Mouse (Mus musculus): ENCODE data around the gene Cpsf6. TPM values are rescaled to one million over a fixed set of nuclear protein-coding genes. Genes with fewer than 3 reads are reported as not detected.

Cpsf6 gene
- polyA plus RNA-seq, 1 experiment from 2014 or later, result 111 TPM

- peak overlapping the region; percentile 97 for H3K4me3 ChIP-seq (ENCODE audit: low read length)
- no peak for ATAC-seq
- WGBS, result 15% methylated on average over 16 of the region's 16 CpGs
- H3K9ac ChIP-seq (ENCODE audit: low read depth, low read length), result peak overlapping the region; percentile 58
- H3K4me1 ChIP-seq (ENCODE audit: control insufficient read depth, insufficient read depth, low read depth, low read length), result peaks cover 9% of the 10 kb centered on the region
- H3K4me2 ChIP-seq (ENCODE audit: low read length), result peak overlapping the region; percentile 67
- H3K36me3 ChIP-seq (ENCODE audit: control insufficient read depth, insufficient read depth, low read length), result no peaks in the 10 kb centered on the region
- H3K27ac ChIP-seq (ENCODE audit: low read depth, low read length), result peak overlapping the region; percentile 97
- H3K9me3 ChIP-seq (ENCODE audit: control insufficient read depth, low read length), result no peaks in the 10 kb centered on the region
- H3K27me3 ChIP-seq (replicated peaks; ENCODE audit: control insufficient read depth, insufficient read depth, low read length), result no peaks in the 10 kb centered on the region
Observed at GRCm38 (mm10) chr10:117377431-117378290, 2.2 kb downstream of the Cpsf6 start.

DNA sequence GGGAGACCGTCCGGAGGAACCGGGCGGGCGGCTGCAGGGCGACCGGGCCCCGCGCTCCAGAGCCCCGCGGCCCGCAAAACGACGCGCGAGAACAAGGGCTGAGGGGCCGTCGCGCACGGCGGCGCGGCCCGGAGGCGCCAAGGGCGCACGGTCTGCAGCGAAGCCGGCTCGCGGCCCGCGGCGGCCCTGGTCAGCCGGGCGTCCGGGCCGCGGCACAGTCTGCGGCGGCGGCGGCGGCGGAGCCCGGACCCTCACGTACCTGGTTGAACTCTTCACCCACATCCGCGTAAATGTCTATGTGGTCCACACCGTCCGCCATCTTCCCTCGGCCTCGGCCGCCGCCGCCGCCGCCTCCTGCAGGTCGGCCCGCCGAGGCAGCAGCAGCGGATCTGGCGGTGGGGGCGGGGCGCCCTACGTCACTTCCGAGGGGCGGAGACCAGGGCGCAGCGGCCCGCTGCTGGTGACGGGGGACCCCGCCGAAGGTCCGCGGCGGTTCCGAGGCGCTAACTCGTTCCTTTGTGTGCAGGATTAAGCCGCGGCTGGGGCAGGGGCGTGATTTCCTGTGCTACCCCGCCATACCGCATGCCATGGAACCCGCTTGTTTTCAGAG is 3.1 kb downstream of the Cpsf6 start:
- under 1% methylated on average over 70 of the region's 86 CpGs for WGBS
- peak; percentile 97 for ATAC-seq
- peak overlapping the region; percentile 83 for H3K4me2 ChIP-seq (ENCODE audit: low read length)

GRCm38 (mm10) chr10:117375841-117376579 is 3.8 kb downstream of the Cpsf6 start:
- peak overlapping the region; percentile 97 for H3K4me3 ChIP-seq (ENCODE audit: low read length)
- peak overlapping the region; percentile 99 for H3K9ac ChIP-seq (ENCODE audit: low read depth, low read length)
- WGBS, result under 1% methylated on average over 51 of the region's 74 CpGs
- peak; percentile 46 for ATAC-seq
- peak overlapping the region; percentile 83 for H3K4me2 ChIP-seq (ENCODE audit: low read length)
- H3K27me3 ChIP-seq (replicated peaks; ENCODE audit: control insufficient read depth, insufficient read depth, low read length), result no peaks in the 10 kb centered on the region
- peaks cover 9% of the 10 kb centered on the region for H3K4me1 ChIP-seq (ENCODE audit: control insufficient read depth, insufficient read depth, low read depth, low read length)
- peak overlapping the region; percentile 97 for H3K27ac ChIP-seq (ENCODE audit: low read depth, low read length)
- H3K36me3 ChIP-seq (ENCODE audit: control insufficient read depth, insufficient read depth, low read length), result no peaks in the 10 kb centered on the region
- no peaks in the 10 kb centered on the region for H3K9me3 ChIP-seq (ENCODE audit: control insufficient read depth, low read length)

More for the DNA sequence above, 3.1 kb downstream of the Cpsf6 start:
- H3K4me1 ChIP-seq (ENCODE audit: control insufficient read depth, insufficient read depth, low read depth, low read length), result peaks cover 9% of the 10 kb centered on the region
- no peaks in the 10 kb centered on the region for H3K9me3 ChIP-seq (ENCODE audit: control insufficient read depth, low read length)
- H3K9ac ChIP-seq (ENCODE audit: low read depth, low read length), result peak overlapping the region; percentile 99
- H3K27me3 ChIP-seq (replicated peaks; ENCODE audit: control insufficient read depth, insufficient read depth, low read length), result no peaks in the 10 kb centered on the region
- peak overlapping the region; percentile 97 for H3K27ac ChIP-seq (ENCODE audit: low read depth, low read length)
- H3K36me3 ChIP-seq (ENCODE audit: control insufficient read depth, insufficient read depth, low read length), result no peaks in the 10 kb centered on the region
- H3K4me3 ChIP-seq (ENCODE audit: low read length), result peak overlapping the region; percentile 97

GRCm38 (mm10) chr10:117375163-117375562 is 4.7 kb downstream of the Cpsf6 start:
- H3K4me3 ChIP-seq (ENCODE audit: low read length), result peak overlapping the region; percentile 97
- no peak overlapping the region; the same call in 1 of the 2 replicates for H3K27ac ChIP-seq (ENCODE audit: low read depth, low read length)
- no peaks in the 10 kb centered on the region for H3K9me3 ChIP-seq (ENCODE audit: control insufficient read depth, low read length)
- H3K36me3 ChIP-seq (ENCODE audit: control insufficient read depth, insufficient read depth, low read length), result no peaks in the 10 kb centered on the region
- peak overlapping the region; percentile 83 for H3K4me2 ChIP-seq (ENCODE audit: low read length)
- H3K9ac ChIP-seq (ENCODE audit: low read depth, low read length), result no peak overlapping the region; the same call in 1 of the 2 replicates
- WGBS, result 20% methylated on average over 10 of the region's 10 CpGs
- H3K27me3 ChIP-seq (replicated peaks; ENCODE audit: control insufficient read depth, insufficient read depth, low read length), result no peaks in the 10 kb centered on the region
- H3K4me1 ChIP-seq (ENCODE audit: control insufficient read depth, insufficient read depth, low read depth, low read length), result peaks cover 9% of the 10 kb centered on the region
- ATAC-seq, result no peak

- H3K27ac ChIP-seq (ENCODE audit: low read depth, low read length), result no peak overlapping the region
- H3K4me2 ChIP-seq (ENCODE audit: low read length), result no peak overlapping the region
- no peaks in the 10 kb centered on the region for H3K27me3 ChIP-seq (replicated peaks; ENCODE audit: control insufficient read depth, insufficient read depth, low read length)
- H3K4me3 ChIP-seq (ENCODE audit: low read length), result no peak overlapping the region
- H3K36me3 ChIP-seq (ENCODE audit: control insufficient read depth, insufficient read depth, low read length), result peaks cover 31% of the 10 kb centered on the region
- no peak overlapping the region for H3K9ac ChIP-seq (ENCODE audit: low read depth, low read length)
- WGBS, result 34% methylated on average over 3 of the region's 3 CpGs
- no peak for ATAC-seq
- no peaks in the 10 kb centered on the region for H3K9me3 ChIP-seq (ENCODE audit: control insufficient read depth, low read length)
- H3K4me1 ChIP-seq (ENCODE audit: control insufficient read depth, insufficient read depth, low read depth, low read length), result no peaks in the 10 kb centered on the region
Observed at GRCm38 (mm10) chr10:117363106-117363505, 16.7 kb downstream of the Cpsf6 start.

DNA sequence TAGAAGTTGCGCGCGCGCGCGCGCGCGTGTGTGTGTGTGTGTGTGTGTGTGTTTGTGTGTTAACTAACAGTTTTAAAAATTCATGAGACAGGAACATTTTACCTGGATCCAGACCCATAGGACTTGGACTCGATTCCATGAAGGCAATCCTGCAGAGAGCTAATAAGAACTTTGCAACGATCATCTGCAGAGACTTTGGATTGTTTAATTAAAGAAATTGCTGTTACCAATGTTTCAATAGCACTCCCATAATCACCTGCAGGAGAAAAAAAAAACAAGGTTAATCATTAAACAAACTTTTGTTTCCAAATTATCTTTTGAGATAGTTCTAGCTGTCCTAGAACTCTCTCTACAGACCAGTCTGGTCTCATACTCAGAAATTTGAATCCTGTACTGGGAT is 20.9 kb downstream of the Cpsf6 start:
- H3K4me3 ChIP-seq (ENCODE audit: low read length), result no peak overlapping the region
- H3K27ac ChIP-seq (ENCODE audit: low read depth, low read length), result no peak overlapping the region
- H3K27me3 ChIP-seq (replicated peaks; ENCODE audit: control insufficient read depth, insufficient read depth, low read length), result no peaks in the 10 kb centered on the region
- H3K9me3 ChIP-seq (ENCODE audit: control insufficient read depth, low read length), result no peaks in the 10 kb centered on the region
- no peak overlapping the region for H3K9ac ChIP-seq (ENCODE audit: low read depth, low read length)
- no peak for ATAC-seq
- no peaks in the 10 kb centered on the region for H3K4me1 ChIP-seq (ENCODE audit: control insufficient read depth, insufficient read depth, low read depth, low read length)
- H3K4me2 ChIP-seq (ENCODE audit: low read length), result no peak overlapping the region
- 86% methylated on average over 11 of the region's 11 CpGs for WGBS
- peaks cover 38% of the 10 kb centered on the region for H3K36me3 ChIP-seq (ENCODE audit: control insufficient read depth, insufficient read depth, low read length)

DNA sequence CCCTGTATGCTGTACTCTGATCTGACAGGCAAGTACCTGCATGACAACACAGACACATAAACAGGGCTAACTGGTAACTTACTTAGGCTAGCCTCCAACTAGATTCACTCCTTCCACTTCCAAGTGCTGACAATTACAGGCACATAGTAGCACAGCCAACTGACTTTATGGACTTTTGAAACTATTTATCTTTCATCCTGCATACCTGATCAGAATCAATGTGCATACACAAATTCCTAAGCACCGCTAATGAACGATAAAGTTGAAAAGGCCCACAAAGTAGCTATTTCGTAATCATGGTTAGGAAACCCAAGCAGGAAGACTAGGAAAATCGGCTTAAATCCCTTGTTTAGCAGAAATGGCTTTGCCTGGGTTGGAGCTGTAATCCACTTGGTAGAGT is 36.8 kb downstream of the Cpsf6 start:
- Histone ChIP-seq H3K9me3 (ENCODE audit: control insufficient read depth, low read length) (no peaks in the 10 kb centered on the region), H3K27me3 (replicated peaks; ENCODE audit: control insufficient read depth, insufficient read depth, low read length) (no peaks in the 10 kb centered on the region), H3K36me3 (ENCODE audit: control insufficient read depth, insufficient read depth, low read length) (no peaks in the 10 kb centered on the region), H3K9ac (ENCODE audit: low read depth, low read length) (no peak overlapping the region), H3K4me2 (ENCODE audit: low read length) (no peak overlapping the region), H3K4me1 (ENCODE audit: control insufficient read depth, insufficient read depth, low read depth, low read length) (no peaks in the 10 kb centered on the region), H3K4me3 (ENCODE audit: low read length) (no peak overlapping the region), H3K27ac (ENCODE audit: low read depth, low read length) (no peak overlapping the region)
- 95% methylated on average over 4 of the region's 4 CpGs for WGBS
- ATAC-seq, result no peak

DNA sequence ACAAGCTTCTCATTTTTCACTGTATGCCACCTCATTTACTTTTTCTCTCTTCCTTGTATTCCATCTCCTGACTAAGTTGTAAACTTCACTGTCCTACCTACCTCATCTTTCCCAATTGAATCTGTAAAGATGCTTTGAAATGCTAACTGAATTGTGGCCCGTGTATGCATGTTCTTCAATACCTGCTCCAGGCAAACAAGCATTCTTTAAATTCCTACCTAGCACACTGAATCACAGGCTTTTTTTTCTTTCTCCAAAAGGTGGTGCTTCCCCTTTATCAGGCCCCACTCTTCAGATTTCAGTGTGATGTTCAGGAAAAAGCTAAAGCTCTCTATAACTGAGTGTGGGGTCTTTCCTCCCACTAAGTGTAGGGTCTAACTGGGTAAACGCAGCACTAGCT is 37.4 kb downstream of the Cpsf6 start:
- Histone ChIP-seq H3K27me3 (replicated peaks; ENCODE audit: control insufficient read depth, insufficient read depth, low read length) (no peaks in the 10 kb centered on the region), H3K9ac (ENCODE audit: low read depth, low read length) (no peak overlapping the region), H3K4me3 (ENCODE audit: low read length) (no peak overlapping the region), H3K27ac (ENCODE audit: low read depth, low read length) (no peak overlapping the region), H3K4me2 (ENCODE audit: low read length) (no peak overlapping the region), H3K9me3 (ENCODE audit: control insufficient read depth, low read length) (no peaks in the 10 kb centered on the region), H3K4me1 (ENCODE audit: control insufficient read depth, insufficient read depth, low read depth, low read length) (no peaks in the 10 kb centered on the region), H3K36me3 (ENCODE audit: control insufficient read depth, insufficient read depth, low read length) (no peaks in the 10 kb centered on the region)
- ATAC-seq, result no peak
- WGBS, result 78% methylated on average over 2 of the region's 2 CpGs

DNA sequence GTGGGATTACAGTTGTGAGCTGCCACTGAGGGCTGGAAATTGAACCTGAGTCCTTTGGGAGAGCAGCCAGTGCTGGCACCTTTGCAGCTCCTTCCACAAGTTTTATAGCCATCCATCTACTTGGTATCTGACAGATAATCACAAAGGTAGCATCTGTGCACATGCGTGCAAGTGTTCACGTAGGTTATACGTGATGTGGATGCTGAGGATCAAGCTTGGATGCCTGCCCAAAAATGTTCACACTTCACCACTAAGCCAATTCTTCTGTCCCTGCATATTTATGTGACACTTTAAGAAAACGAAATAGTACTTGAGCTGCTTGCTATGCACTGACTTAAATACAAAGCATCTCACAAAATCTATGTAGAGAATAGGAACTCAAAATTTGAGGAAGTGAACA is 38.8 kb downstream of the Cpsf6 start:
- Histone ChIP-seq H3K36me3 (ENCODE audit: control insufficient read depth, insufficient read depth, low read length) (no peaks in the 10 kb centered on the region), H3K9me3 (ENCODE audit: control insufficient read depth, low read length) (no peaks in the 10 kb centered on the region), H3K27me3 (replicated peaks; ENCODE audit: control insufficient read depth, insufficient read depth, low read length) (no peaks in the 10 kb centered on the region), H3K4me3 (ENCODE audit: low read length) (no peak overlapping the region), H3K4me1 (ENCODE audit: control insufficient read depth, insufficient read depth, low read depth, low read length) (no peaks in the 10 kb centered on the region), H3K9ac (ENCODE audit: low read depth, low read length) (no peak overlapping the region), H3K27ac (ENCODE audit: low read depth, low read length) (no peak overlapping the region), H3K4me2 (ENCODE audit: low read length) (no peak overlapping the region)
- 66% methylated on average over 4 of the region's 4 CpGs for WGBS
- peak; percentile 29; the same call in 1 of the 2 replicates for ATAC-seq

Measured in hindbrain, embryonic 16.5 days (tissue).